Mouse (Mus musculus) granulocyte monocyte progenitor cell, adult 5-6 weeks (primary cell): ENCODE results near the gene Rbp7. TPM values are rescaled to one million over a fixed set of nuclear protein-coding genes. Genes with fewer than 3 reads are reported as not detected.

Experiments
- ATAC-seq: replicated peaks from 2 replicates; pipeline ENCODE4 v1.8.0; 2016; ENCODE audit warnings: mild to moderate bottlenecking, moderate TSS enrichment, inconsistent platforms; ENCODE audit not compliant: poor library complexity, severe bottlenecking
- total RNA-seq, 2 experiments: library from RNA; stranded (forward) in 1 of 2; stranded (reverse) in 1 of 2; fragments of 200-712, 200-1000 nt in 1 of 2; fragments of >200 nt in 1 of 2; fragmentation: Nextera tagmentation in 1 of 2; gene quantifications; 2 replicates each; pipeline ENCODE4 v1.2.3; 2014 to 2017

Rbp7 gene
- total RNA-seq, 2 experiments from 2014 or later: not detected

GRCm38 (mm10) chr4:149409759-149410158 lies 45.0 kb downstream of the Rbp7 start:
- no peak for ATAC-seq

DNA sequence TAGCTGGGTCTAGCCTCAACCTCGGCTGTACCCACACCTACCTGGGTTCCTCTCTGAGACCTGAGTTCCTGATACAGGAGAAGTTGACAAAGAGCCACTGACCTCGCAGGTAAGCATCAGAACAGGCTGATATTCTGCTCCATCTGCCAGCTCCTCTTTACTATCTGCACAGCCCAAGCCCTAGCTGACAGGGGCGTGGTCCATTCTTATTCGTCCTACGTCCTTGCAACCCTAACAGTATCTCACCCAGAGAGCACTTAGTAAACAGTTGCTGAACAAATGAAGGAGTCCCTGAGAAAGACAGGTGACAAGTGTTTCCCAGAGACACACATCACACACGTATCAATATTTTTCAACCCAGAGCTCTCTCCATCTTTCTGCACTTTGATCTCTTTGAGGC lies 46.4 kb downstream of the Rbp7 start:
- no peak for ATAC-seq

DNA sequence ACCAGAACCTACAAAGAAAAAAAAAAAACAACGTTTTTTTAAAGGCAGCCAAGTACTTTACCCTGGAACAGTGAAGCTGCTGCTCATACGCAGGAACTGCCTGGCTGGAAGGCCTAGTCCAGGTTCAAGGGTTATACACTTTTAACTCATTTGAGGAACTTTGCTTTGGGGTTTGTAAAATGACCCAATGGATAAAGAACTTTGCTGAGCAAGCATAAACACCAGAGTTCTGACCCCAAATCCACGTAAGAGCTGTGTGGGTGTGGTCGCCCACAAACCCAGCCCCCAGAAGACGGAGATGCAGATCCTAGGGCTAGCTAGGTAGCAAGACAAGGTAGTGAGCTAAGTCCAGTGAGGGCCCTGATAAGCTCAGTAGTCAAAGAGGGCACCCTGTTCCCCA lies 47.3 kb downstream of the Rbp7 start:
- no peak for ATAC-seq

DNA sequence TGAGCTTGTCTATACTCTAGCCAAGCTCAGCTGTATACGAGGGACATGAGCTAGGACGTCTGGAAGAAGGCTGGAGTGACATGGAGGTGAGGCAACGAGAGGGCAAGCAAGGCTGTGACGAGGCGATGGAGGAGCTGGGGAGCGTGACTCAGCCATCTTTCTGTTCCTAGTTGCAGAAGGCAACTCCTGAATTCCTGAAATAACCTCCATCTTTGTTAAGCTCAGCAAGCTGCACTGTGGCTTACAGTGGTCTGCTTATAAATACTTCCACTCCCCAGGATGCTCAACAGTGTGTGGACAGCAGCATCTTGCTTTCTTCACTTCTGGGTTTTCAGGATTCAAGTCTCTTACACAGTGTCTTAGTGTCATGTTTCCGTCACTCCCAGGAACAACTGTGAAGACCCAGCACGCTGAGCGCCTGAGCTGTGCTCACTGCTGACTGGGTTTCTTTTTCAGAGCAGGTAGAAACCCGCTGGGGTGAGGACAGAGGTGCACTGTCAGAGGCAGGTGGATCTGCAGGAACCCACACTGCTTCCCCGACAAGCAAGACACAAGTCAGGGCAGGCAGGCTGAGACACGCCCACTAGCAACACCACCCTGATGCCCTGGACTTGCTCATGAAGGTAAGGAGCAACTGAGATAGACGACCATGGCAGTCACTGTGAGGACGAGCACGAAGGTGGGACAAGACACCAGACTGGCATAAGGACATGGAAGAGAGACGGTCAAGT lies 48.9 kb downstream of the Rbp7 start:
- ATAC-seq: no peak

GRCm38 (mm10) chr4:149404640-149405465 lies 49.9 kb downstream of the Rbp7 start:
- ATAC-seq: no peak

DNA sequence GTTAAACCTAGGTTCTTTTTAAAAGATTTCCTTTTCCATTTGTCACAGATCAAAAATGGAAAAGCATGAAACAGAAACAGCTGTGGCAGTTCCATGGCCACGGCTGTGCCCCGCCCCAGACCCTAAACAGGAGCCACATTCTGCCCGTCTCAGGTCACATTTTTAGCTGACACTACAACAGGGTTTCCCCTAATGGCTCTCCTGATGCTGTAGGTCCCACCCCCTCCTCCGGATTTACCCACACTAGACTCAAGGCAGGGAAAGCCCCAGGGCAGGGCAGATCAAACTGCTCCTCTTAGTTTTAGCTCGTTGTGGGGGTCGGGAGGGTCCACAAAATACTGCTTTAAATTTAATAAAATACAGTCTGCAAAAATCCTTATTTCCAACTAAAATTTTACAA lies 51.7 kb downstream of the Rbp7 start:
- ATAC-seq: no peak

GRCm38 (mm10) chr4:149401591-149401982 lies 53.2 kb downstream of the Rbp7 start:
- no peak for ATAC-seq

DNA sequence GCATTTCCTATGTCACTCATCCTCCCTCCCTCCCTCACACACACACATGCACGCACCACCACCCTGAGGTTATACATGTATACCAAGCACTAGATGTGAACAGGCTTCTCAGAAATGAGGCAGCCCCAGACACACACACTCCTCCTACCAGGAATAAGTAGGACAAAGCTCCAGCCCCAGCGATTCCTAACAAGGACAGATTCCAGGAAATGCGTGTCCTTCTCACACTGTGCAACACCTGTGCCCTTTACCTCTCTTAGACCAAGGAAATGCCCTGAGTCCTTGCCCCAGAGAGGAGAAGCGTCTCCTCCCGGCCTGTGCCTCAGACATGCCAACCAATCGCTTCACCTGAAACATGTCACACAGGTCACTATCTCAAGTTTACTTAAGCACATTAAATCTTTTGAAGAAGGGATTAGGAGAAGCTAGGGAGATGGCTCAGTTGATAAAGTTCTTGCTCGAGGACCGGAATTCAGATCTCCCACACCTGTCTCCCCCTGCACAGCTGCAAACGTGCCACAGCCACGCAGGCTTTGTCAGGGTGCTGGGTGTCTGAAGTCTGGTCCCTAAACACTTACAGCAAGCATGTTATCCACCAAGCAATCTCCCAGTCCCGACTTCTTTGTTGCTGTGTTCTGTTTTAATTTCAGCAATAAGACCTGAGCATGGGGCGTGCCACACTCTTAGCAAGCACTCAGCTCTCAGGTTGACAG lies 53.7 kb downstream of the Rbp7 start:
- ATAC-seq: no peak

Other genes starting within 250 kb of the Rbp7 start
- 15.2 and 24.2 TPM in 2 replicates for gene Kif1b, start 147.3 kb downstream of the Rbp7 start, total RNA-seq (2014; fragmentation: Nextera tagmentation)
- gene Kif1b, start 147.3 kb downstream of the Rbp7 start, total RNA-seq (2017): 25.5 and 26.3 TPM in 2 replicates
- gene Ube4b, start 28.2 kb downstream of the Rbp7 start, total RNA-seq (2014; fragmentation: Nextera tagmentation): 58.4 and 58.8 TPM in 2 replicates
- 28.7 and 38.6 TPM in 2 replicates for gene Ube4b, start 28.2 kb downstream of the Rbp7 start, total RNA-seq (2017)
- not detected in 2 replicates for gene Tmem274, start 22.4 kb upstream of the Rbp7 start, total RNA-seq (2014; fragmentation: Nextera tagmentation)
- gene Tmem274, start 22.4 kb upstream of the Rbp7 start, total RNA-seq (2017): not detected in 2 replicates
- 5.0 and 7.0 TPM in 2 replicates for gene Nmnat1, start 30.2 kb upstream of the Rbp7 start, total RNA-seq (2014; fragmentation: Nextera tagmentation)
- gene Nmnat1, start 30.2 kb upstream of the Rbp7 start, total RNA-seq (2017): 10.3 and 11.5 TPM in 2 replicates
- gene Lzic, start 30.3 kb upstream of the Rbp7 start, total RNA-seq (2014; fragmentation: Nextera tagmentation): 25.3 and 25.6 TPM in 2 replicates
- gene Lzic, start 30.3 kb upstream of the Rbp7 start, total RNA-seq (2017): 49.2 and 96.4 TPM in 2 replicates
- gene Ctnnbip1, start 63.3 kb upstream of the Rbp7 start, total RNA-seq (2014; fragmentation: Nextera tagmentation): 3.5 and 8.7 TPM in 2 replicates
- gene Ctnnbip1, start 63.3 kb upstream of the Rbp7 start, total RNA-seq (2017): 2.8 and 4.6 TPM in 2 replicates
- 0.90 and 3.0 TPM in 2 replicates for gene Clstn1, start 131.5 kb upstream of the Rbp7 start, total RNA-seq (2014; fragmentation: Nextera tagmentation)
- 3.0 and 3.2 TPM in 2 replicates for gene Clstn1, start 131.5 kb upstream of the Rbp7 start, total RNA-seq (2017)
- gene Pik3cd, start 247.6 kb upstream of the Rbp7 start, total RNA-seq (2014; fragmentation: Nextera tagmentation): 72.9 and 80.4 TPM in 2 replicates
- gene Pik3cd, start 247.6 kb upstream of the Rbp7 start, total RNA-seq (2017): 64.5 and 81.6 TPM in 2 replicates